12 mouse cellular contexts compared by ENCODE assay signal in the genomic region with DNA sequence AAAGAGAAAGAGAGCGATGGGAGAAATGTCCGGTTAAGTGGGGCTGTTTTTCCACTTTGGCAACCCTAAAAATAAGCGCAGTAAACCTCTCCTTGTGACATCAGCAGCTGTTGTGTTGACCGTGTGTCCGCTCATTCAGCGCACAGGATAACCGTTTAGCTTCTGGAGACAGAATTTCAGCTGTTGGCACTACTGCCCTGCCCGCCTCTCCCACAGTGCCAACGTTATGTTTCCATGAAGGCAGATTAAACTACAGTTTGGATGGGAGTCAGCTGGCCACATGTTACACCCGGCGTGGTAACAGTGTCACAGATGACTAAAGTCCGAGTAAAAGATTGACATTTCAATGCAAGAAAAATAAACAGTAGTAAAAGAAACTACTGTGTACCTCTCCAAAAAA. TPM values are rescaled to one million over a fixed set of nuclear protein-coding genes. Genes with fewer than 3 reads are reported as not detected.
A peak's percentile ranks its signal among the peaks of the same experiment; 100 is the strongest.
DNase-seq lines count a peak whose midpoint lies in the region; ATAC-seq and TF ChIP-seq lines count a peak whose summit lies in the region.
"Had no signal": no experiment of that assay in that cellular context is flagged by ENCODE, and none has a peak within 500 bp of the region (broad histone marks: within the 10 kb centered on the region; RNA-seq: fewer than 3 reads in every experiment).

No protein-coding gene starts in this region.

- no peak overlapping the region for H3K4me3 ChIP-seq in intestine, embryonic 15.5 days (replicated peaks)
- no peak overlapping the region for H3K4me3 ChIP-seq in intestine, postnatal 0 days (ENCODE audit: low read depth, low read length)
- peak overlapping the region; percentile 13; the same call in 1 of the 2 replicates for H3K4me3 ChIP-seq in heart, postnatal 0 days (ENCODE audit: low read depth, low read length)
- H3K4me3 ChIP-seq in forebrain, embryonic 16.5 days (replicated peaks; ENCODE audit: low read length), result no peak overlapping the region

- TF ChIP-seq CTCF in intestine, postnatal 0 days (IDR thresholded peaks at IDR 0.05; ENCODE audit: low read depth), result no peak
- TF ChIP-seq CTCF in heart, postnatal 0 days (IDR thresholded peaks at IDR 0.05; ENCODE audit: low read depth), result no peak

- no peak overlapping the region for H3K27ac ChIP-seq in intestine, embryonic 15.5 days
- no peak overlapping the region for H3K27ac ChIP-seq in intestine, postnatal 0 days (ENCODE audit: low read depth, low read length)
- 0 out of 2 replicates have a peak overlapping the region, but pooled peaks have one; percentile 5 for H3K27ac ChIP-seq in heart, postnatal 0 days (ENCODE audit: low read depth)
- H3K27ac ChIP-seq in forebrain, embryonic 16.5 days (ENCODE audit: low read length), result no peak overlapping the region

- H3K9me3 ChIP-seq in intestine, embryonic 15.5 days, result no peaks in the 10 kb centered on the region
- H3K9me3 ChIP-seq in intestine, postnatal 0 days (ENCODE audit: control insufficient read depth), result no peaks in the 10 kb centered on the region
- no peaks in the 10 kb centered on the region for H3K9me3 ChIP-seq in heart, postnatal 0 days (replicated peaks; ENCODE audit: control insufficient read depth, low read length)
- no peaks in the 10 kb centered on the region for H3K9me3 ChIP-seq in forebrain, embryonic 16.5 days (ENCODE audit: control insufficient read depth, low read length)

- ATAC-seq in intestine, embryonic 15.5 days, result no peak
- ATAC-seq in intestine, postnatal 0 days, result no peak
- ATAC-seq in heart, postnatal 0 days (ENCODE audit: insufficient read depth, low read depth), result peak; percentile 47
- no peak for ATAC-seq in forebrain, embryonic 16.5 days

- 56% methylated on average over 12 of the region's 12 CpGs for WGBS in intestine, embryonic 15.5 days
- 52% methylated on average over 12 of the region's 12 CpGs for WGBS in intestine, postnatal 0 days
- whole genome bisulfite sequencing in heart, postnatal 0 days, result 54% methylated on average over 12 of the region's 12 CpGs
- 70% methylated on average over 12 of the region's 12 CpGs for WGBS in forebrain, embryonic 16.5 days

- H3K9ac ChIP-seq in intestine, embryonic 15.5 days, result no peak overlapping the region
- H3K9ac ChIP-seq in intestine, postnatal 0 days (ENCODE audit: low read depth, low read length), result no peak overlapping the region
- no peak overlapping the region for H3K9ac ChIP-seq in heart, postnatal 0 days (replicated peaks; ENCODE audit: low read depth, low read length)
- no peak overlapping the region for H3K9ac ChIP-seq in forebrain, embryonic 16.5 days (replicated peaks; ENCODE audit: low read depth, low read length)

- H3K4me1 ChIP-seq in intestine, embryonic 15.5 days (replicated peaks), result 0 out of 2 replicates have a peak, but pooled peaks cover 2% of the 10 kb centered on the region
- no peaks in the 10 kb centered on the region for H3K4me1 ChIP-seq in intestine, postnatal 0 days (replicated peaks; ENCODE audit: control insufficient read depth, insufficient read depth, low read length)
- no peaks in the 10 kb centered on the region for H3K4me1 ChIP-seq in heart, postnatal 0 days (ENCODE audit: control insufficient read depth, insufficient read depth)
- H3K4me1 ChIP-seq in forebrain, embryonic 16.5 days (replicated peaks; ENCODE audit: control insufficient read depth, insufficient read depth, low read length), result no peaks in the 10 kb centered on the region

- H3K27me3 ChIP-seq in intestine, embryonic 15.5 days (replicated peaks), result no peaks in the 10 kb centered on the region
- H3K27me3 ChIP-seq in intestine, postnatal 0 days (replicated peaks; ENCODE audit: control insufficient read depth, insufficient read depth, low read length), result no peaks in the 10 kb centered on the region
- no peaks in the 10 kb centered on the region for H3K27me3 ChIP-seq in heart, postnatal 0 days (ENCODE audit: control insufficient read depth, insufficient read depth, low read length)
- no peaks in the 10 kb centered on the region for H3K27me3 ChIP-seq in forebrain, embryonic 16.5 days (replicated peaks; ENCODE audit: control insufficient read depth, insufficient read depth, low read length)

- DNase-seq in 416B (ENCODE audit: low read depth) (peak; percentile 48), adipocyte (ENCODE audit: low spot score) (peak; percentile 51)
- no peak for DNase-seq in heart, postnatal 0 days (ENCODE audit: low spot score)
- DNase-seq in thymus, postnatal 10 days (ENCODE audit: low spot score in 2 of 2), result no peak
- no peak for DNase-seq in spleen, postnatal 14 days (ENCODE audit: low spot score in 2 of 2)

- H3K4me2 ChIP-seq in intestine, embryonic 15.5 days (replicated peaks), result peak overlapping the region; percentile 33; the same call in 1 of the 2 replicates
- no peak overlapping the region for H3K4me2 ChIP-seq in intestine, postnatal 0 days (replicated peaks; ENCODE audit: low read depth)
- peak overlapping the region; percentile 35 for H3K4me2 ChIP-seq in heart, postnatal 0 days (ENCODE audit: low read depth, low read length)
- H3K4me2 ChIP-seq in forebrain, embryonic 16.5 days (ENCODE audit: low read length), result no peak overlapping the region

- H3K36me3 ChIP-seq in intestine, embryonic 15.5 days, result no peaks in the 10 kb centered on the region
- no peaks in the 10 kb centered on the region for H3K36me3 ChIP-seq in intestine, postnatal 0 days (ENCODE audit: control insufficient read depth, insufficient read depth)
- H3K36me3 ChIP-seq in heart, postnatal 0 days (replicated peaks; ENCODE audit: control insufficient read depth, insufficient read depth, low read length), result no peaks in the 10 kb centered on the region
- no peaks in the 10 kb centered on the region for H3K36me3 ChIP-seq in forebrain, embryonic 16.5 days (ENCODE audit: control insufficient read depth, insufficient read depth)

- no peak for TF ChIP-seq EP300 in heart, postnatal 0 days (IDR thresholded peaks at IDR 0.05; ENCODE audit: low read depth)

RNA-seq across cellular contexts. Expression of a gene that starts 29.7 kb away (rescaled TPM):
- polyA plus RNA-seq in intestine, embryonic 15.5 days (2015; fragmentation: Nextera tagmentation; extraction: Ambion mirVana), result 37.6 and 49.3 TPM in 2 replicates
- 75.4 and 79.3 TPM in 2 replicates for polyA plus RNA-seq in intestine, postnatal 0 days (2015; fragmentation: Nextera tagmentation; extraction: Ambion mirVana)
- 65.9 and 91.6 TPM in 2 replicates for total RNA-seq in heart, postnatal 0 days (2014; rRNA removed; ENCODE audit: low replicate concordance)
- 217 and 227 TPM in 2 replicates for polyA plus RNA-seq in heart, postnatal 0 days (2015; fragmentation: Nextera tagmentation; extraction: Ambion mirVana)
- polyA plus RNA-seq in forebrain, embryonic 16.5 days (2015; fragmentation: Nextera tagmentation; extraction: Ambion mirVana), result 7.9 and 11.2 TPM in 2 replicates

RNA-seq across cellular contexts. Expression of a gene that starts 45.0 kb away (rescaled TPM):
- polyA plus RNA-seq in intestine, embryonic 15.5 days (2015; fragmentation: Nextera tagmentation; extraction: Ambion mirVana), result 0.14 TPM in 1 of 2 replicates, not detected in the other
- polyA plus RNA-seq in intestine, postnatal 0 days (2015; fragmentation: Nextera tagmentation; extraction: Ambion mirVana), result not detected in 2 replicates
- not detected in 2 replicates for total RNA-seq in heart, postnatal 0 days (2014; rRNA removed; ENCODE audit: low replicate concordance)
- not detected in 2 replicates for polyA plus RNA-seq in heart, postnatal 0 days (2015; fragmentation: Nextera tagmentation; extraction: Ambion mirVana)
- polyA plus RNA-seq in forebrain, embryonic 16.5 days (2015; fragmentation: Nextera tagmentation; extraction: Ambion mirVana), result not detected in 2 replicates
- total RNA-seq: layer of hippocampus, postnatal 10 days had no signal
- polyA plus RNA-seq: lung, embryonic 16.5 days; neural tube, embryonic 11.5 days; spleen, adult 2 months had no signal

Comparison
In these comparisons a context has a peak if more than half of its experiments do, and no peak if none do; other contexts are left out.
1. H3K4me2 ChIP-seq: peak in intestine, embryonic 15.5 days (single experiment) and heart, postnatal 0 days (single experiment); none in intestine, postnatal 0 days (single experiment) and forebrain, embryonic 16.5 days (single experiment).
2. DNase-seq: peak in 416B (single experiment) and adipocyte (single experiment); none in heart, postnatal 0 days (single experiment), thymus, postnatal 10 days (0 of 2) and spleen, postnatal 14 days (0 of 2).